Mouse (Mus musculus) CH12.LX (cell line): ENCODE results near the gene Clk2.

Experiments used
- CHD1 ChIP-seq: IDR thresholded peaks from 2 replicates; pipeline ENCODE4 v1.6.1; 2012; ENCODE audit warnings: low read depth, low read length, improper control_type of control experiment, inconsistent platforms
- CTCF ChIP-seq, 2 experiments: IDR thresholded peaks in 1 of 2; conservative IDR thresholded peaks in 1 of 2; 2 replicates each; pipeline ENCODE4 v1.5.1; 2011 to 2012; ENCODE audit warnings: low read depth in 2 of 2, low read length in 2 of 2, improper control_type of control experiment in 1 of 2, inconsistent platforms in 1 of 2, mild to moderate bottlenecking in 1 of 2, moderate library complexity in 1 of 2
- EP300 ChIP-seq: IDR thresholded peaks from 2 replicates; pipeline ENCODE4 v1.6.1; 2011; ENCODE audit warnings: low read length, improper control_type of control experiment
- HCFC1 ChIP-seq: IDR thresholded peaks from 2 replicates; pipeline ENCODE4 v1.6.1; 2012; ENCODE audit warnings: low read depth, mild to moderate bottlenecking, inconsistent platforms, low read length, improper control_type of control experiment
- IRF4 ChIP-seq: IDR thresholded peaks from 2 replicates; pipeline ENCODE4 v1.6.1; 2014; ENCODE audit warnings: low read depth, mild to moderate bottlenecking, inconsistent platforms, low read length, improper control_type of control experiment
- MAFK ChIP-seq: IDR thresholded peaks from 2 replicates; pipeline ENCODE4 v1.6.1; 2011; ENCODE audit warnings: low read length, improper control_type of control experiment; ENCODE audit not compliant: insufficient replicate concordance
- MEF2A ChIP-seq: IDR thresholded peaks from 2 replicates; pipeline ENCODE4 v1.6.1; 2014; ENCODE audit warnings: low read depth, mild to moderate bottlenecking, inconsistent platforms, low read length, improper control_type of control experiment, borderline replicate concordance
- MYC ChIP-seq: IDR thresholded peaks from 2 replicates; pipeline ENCODE4 v1.6.1; 2011; ENCODE audit warnings: low read depth, mild to moderate bottlenecking, improper control_type of control experiment, low read length
- POLR2A ChIP-seq: IDR thresholded peaks from 2 replicates; pipeline ENCODE4 v1.6.1; 2011; ENCODE audit warnings: low read depth, mild to moderate bottlenecking, improper control_type of control experiment, low read length
- SMC3 ChIP-seq: IDR thresholded peaks from 2 replicates; pipeline ENCODE4 v1.6.1; 2011; ENCODE audit warnings: low read depth, low read length, improper control_type of control experiment
- USF1 ChIP-seq: IDR thresholded peaks from 2 replicates; pipeline ENCODE4 v1.6.1; 2014; ENCODE audit warnings: low read depth, mild to moderate bottlenecking, inconsistent platforms, low read length, improper control_type of control experiment
- ZC3H11A ChIP-seq: IDR thresholded peaks from 2 replicates; pipeline ENCODE4 v1.6.1; 2012; ENCODE audit warnings: low read depth, mild to moderate bottlenecking, inconsistent platforms, low read length, improper control_type of control experiment
- ZKSCAN1 ChIP-seq: IDR thresholded peaks from 2 replicates; pipeline ENCODE4 v1.6.1; 2012; ENCODE audit warnings: low read depth, inconsistent platforms, low read length, improper control_type of control experiment, borderline replicate concordance

GRCm38 (mm10) chr3:89156951-89157350, 7.6 kb upstream of the Clk2 start:
- TF ChIP-seq SMC3 (no peak), EP300 (no peak), IRF4 (no peak), CTCF (conservative IDR thresholded peaks at IDR 0.05 in 1 of 2, IDR thresholded peaks at IDR 0.05 in 1 of 2; ENCODE audit: low read depth in 2 of 2, low read length in 2 of 2) (no peak), POLR2A (no peak), USF1 (no peak), ZC3H11A (no peak), MYC (no peak), MEF2A (no peak), HCFC1 (no peak), ZKSCAN1 (no peak), MAFK (no peak), CHD1 (no peak)
